14 mouse cellular contexts compared by ENCODE assay signal in genomic region chr12:83127955-83128354, GRCm38 (mm10).
"Had no signal": no experiment of that assay in that cellular context is flagged by ENCODE, and none has a peak within 500 bp of the region (broad histone marks: within the 10 kb centered on the region; RNA-seq: fewer than 3 reads in every experiment).

No protein-coding gene starts in this region.

- H3K9me3 ChIP-seq: limb, embryonic 10.5 days; liver, embryonic 15.5 days; lung, embryonic 15.5 days; megakaryocyte, embryonic 14.5 days; neural tube, embryonic 13.5 days had no signal

- DNase-seq: lung, postnatal 14 days; right cerebral cortex, postnatal 14 days; thymus, postnatal 4 days had no signal

- H3K4me3 ChIP-seq: left cerebral cortex, adult 2 months; limb, embryonic 10.5 days; liver, embryonic 15.5 days; lung, embryonic 15.5 days; megakaryocyte, embryonic 14.5 days; neural tube, embryonic 13.5 days had no signal

- ATAC-seq: inflammation-experienced regulatory T-cells, adult 6 months; intestine, postnatal 0 days; midbrain, embryonic 16.5 days had no signal

- H3K27me3 ChIP-seq: liver, embryonic 15.5 days; lung, embryonic 15.5 days; neural tube, embryonic 13.5 days had no signal

- H3K4me1 ChIP-seq: liver, embryonic 15.5 days had no signal

- H3K9ac ChIP-seq: liver, embryonic 15.5 days; lung, embryonic 15.5 days; neural tube, embryonic 13.5 days had no signal

- H3K4me2 ChIP-seq: liver, embryonic 11.5 days; liver, embryonic 15.5 days; lung, embryonic 15.5 days; neural tube, embryonic 13.5 days had no signal

- H3K36me3 ChIP-seq: limb, embryonic 10.5 days; liver, embryonic 15.5 days; lung, embryonic 15.5 days; neural tube, embryonic 13.5 days had no signal

- H3K27ac ChIP-seq: left cerebral cortex, adult 2 months; limb, embryonic 10.5 days; liver, embryonic 15.5 days; lung, embryonic 15.5 days; macrophage; neural tube, embryonic 13.5 days had no signal
